Mouse (Mus musculus): ENCODE data around the gene Rpl6. TPM values are rescaled to one million over a fixed set of nuclear protein-coding genes. Genes with fewer than 3 reads are reported as not detected.
A peak's percentile ranks its signal among the peaks of the same experiment; 100 is the strongest.
"Not testable (repeated sequence)": the region's sequence is repeated elsewhere in the genome, so short reads cannot be mapped to it uniquely, and the experiment has no call there.

Gene Rpl6
- polyA plus RNA-seq, 1 experiment from 2014 or later: 413 TPM

GRCm38 (mm10) chr5:121196764-121197163 lies 7.5 kb upstream of the Rpl6 start:
- no peak overlapping the region for H3K27ac ChIP-seq (replicated peaks in 1 of 2; ENCODE audit: control insufficient read depth in 1 of 2, insufficient read depth in 1 of 2, low read depth in 2 of 2, low read length in 2 of 2)
- ATAC-seq (ENCODE audit: insufficient number of reproducible peaks, insufficient read depth, low FRiP score, low read depth): no peak
- no peaks in the 10 kb centered on the region for H3K36me3 ChIP-seq (ENCODE audit: control insufficient read depth, insufficient read depth, low read length)
- H3K4me2 ChIP-seq (ENCODE audit: low read length): no peak overlapping the region
- WGBS: 31% methylated on average over 5 of the region's 5 CpGs
- no peaks in the 10 kb centered on the region for H3K9me3 ChIP-seq (ENCODE audit: control insufficient read depth, low read length)
- no peak overlapping the region for H3K4me3 ChIP-seq (ENCODE audit: control insufficient read depth in 1 of 2, insufficient read depth in 1 of 2, low read depth in 1 of 2, low read length in 2 of 2)
- H3K9ac ChIP-seq (ENCODE audit: low read length): no peak overlapping the region
- H3K4me1 ChIP-seq (ENCODE audit: control insufficient read depth in 2 of 2, insufficient read depth in 2 of 2, low read length in 2 of 2): peaks cover 0 to under 1% of the 10 kb centered on the region in 2 experiments; a peak in 1 of 4 replicates
- no peaks in the 10 kb centered on the region for H3K27me3 ChIP-seq (ENCODE audit: control insufficient read depth, insufficient read depth, low read length)

- Histone ChIP-seq H3K9me3 (ENCODE audit: control insufficient read depth, low read length) (no peaks in the 10 kb centered on the region), H3K36me3 (ENCODE audit: control insufficient read depth, insufficient read depth, low read length) (no peaks in the 10 kb centered on the region), H3K4me2 (ENCODE audit: low read length) (no peak overlapping the region), H3K9ac (ENCODE audit: low read length) (no peak overlapping the region), H3K4me3 (ENCODE audit: control insufficient read depth in 1 of 2, insufficient read depth in 1 of 2, low read depth in 1 of 2, low read length in 2 of 2) (no peak overlapping the region), H3K27ac (replicated peaks in 1 of 2; ENCODE audit: control insufficient read depth in 1 of 2, insufficient read depth in 1 of 2, low read depth in 2 of 2, low read length in 2 of 2) (no peak overlapping the region), H3K27me3 (ENCODE audit: control insufficient read depth, insufficient read depth, low read length) (no peaks in the 10 kb centered on the region), H3K4me1 (ENCODE audit: control insufficient read depth in 2 of 2, insufficient read depth in 2 of 2, low read length in 2 of 2) (no peaks in the 10 kb centered on the region)
- ATAC-seq (ENCODE audit: insufficient number of reproducible peaks, insufficient read depth, low FRiP score, low read depth): no peak
- 72% methylated on average over 2 of the region's 2 CpGs for WGBS
Measured at GRCm38 (mm10) chr5:121197337-121197736, 6.9 kb upstream of the Rpl6 start.

GRCm38 (mm10) chr5:121198376-121198775 lies 5.9 kb upstream of the Rpl6 start:
- no peaks in the 10 kb centered on the region for H3K27me3 ChIP-seq (ENCODE audit: control insufficient read depth, insufficient read depth, low read length)
- H3K9ac ChIP-seq (ENCODE audit: low read length): no peak overlapping the region
- no peak overlapping the region for H3K27ac ChIP-seq (replicated peaks in 1 of 2; ENCODE audit: control insufficient read depth in 1 of 2, insufficient read depth in 1 of 2, low read depth in 2 of 2, low read length in 2 of 2)
- WGBS: 63% methylated on average over 5 of the region's 5 CpGs
- no peak overlapping the region for H3K4me2 ChIP-seq (ENCODE audit: low read length)
- H3K9me3 ChIP-seq (ENCODE audit: control insufficient read depth, low read length): no peaks in the 10 kb centered on the region
- H3K4me1 ChIP-seq (ENCODE audit: control insufficient read depth in 2 of 2, insufficient read depth in 2 of 2, low read length in 2 of 2): no peaks in the 10 kb centered on the region
- no peaks in the 10 kb centered on the region for H3K36me3 ChIP-seq (ENCODE audit: control insufficient read depth, insufficient read depth, low read length)
- H3K4me3 ChIP-seq (ENCODE audit: control insufficient read depth in 1 of 2, insufficient read depth in 1 of 2, low read depth in 1 of 2, low read length in 2 of 2): no peak overlapping the region
- ATAC-seq (ENCODE audit: insufficient number of reproducible peaks, insufficient read depth, low FRiP score, low read depth): no peak

GRCm38 (mm10) chr5:121201739-121202138 lies 2.5 kb upstream of the Rpl6 start:
- ATAC-seq (ENCODE audit: insufficient number of reproducible peaks, insufficient read depth, low FRiP score, low read depth): no peak
- Histone ChIP-seq H3K9me3 (ENCODE audit: control insufficient read depth, low read length) (no peaks in the 10 kb centered on the region), H3K4me1 (ENCODE audit: control insufficient read depth in 2 of 2, insufficient read depth in 2 of 2, low read length in 2 of 2) (peaks cover 6 to 13% of the 10 kb centered on the region in 2 experiments), H3K4me3 (ENCODE audit: control insufficient read depth in 1 of 2, insufficient read depth in 1 of 2, low read depth in 1 of 2, low read length in 2 of 2) (no peak overlapping the region), H3K27ac (replicated peaks in 1 of 2; ENCODE audit: control insufficient read depth in 1 of 2, insufficient read depth in 1 of 2, low read depth in 2 of 2, low read length in 2 of 2) (no peak overlapping the region), H3K36me3 (ENCODE audit: control insufficient read depth, insufficient read depth, low read length) (peaks cover 14% of the 10 kb centered on the region), H3K4me2 (ENCODE audit: low read length) (no peak overlapping the region), H3K9ac (ENCODE audit: low read length) (no peak overlapping the region), H3K27me3 (ENCODE audit: control insufficient read depth, insufficient read depth, low read length) (no peaks in the 10 kb centered on the region)
- 55% methylated on average over 3 of the region's 3 CpGs for WGBS

- WGBS: 79% methylated on average over 1 of the region's 1 CpGs
- no peak for ATAC-seq (ENCODE audit: insufficient number of reproducible peaks, insufficient read depth, low FRiP score, low read depth)
- H3K36me3 ChIP-seq (ENCODE audit: control insufficient read depth, insufficient read depth, low read length): peaks cover 21% of the 10 kb centered on the region
Measured at GRCm38 (mm10) chr5:121202467-121202866, 1.8 kb upstream of the Rpl6 start.

GRCm38 (mm10) chr5:121205537-121206130 lies 1.4 kb downstream of the Rpl6 start:
- H3K9me3 ChIP-seq (ENCODE audit: control insufficient read depth, low read length); H3K27me3 ChIP-seq (ENCODE audit: control insufficient read depth, insufficient read depth, low read length); ATAC-seq (ENCODE audit: insufficient number of reproducible peaks, insufficient read depth, low FRiP score, low read depth); H3K27ac ChIP-seq (replicated peaks in 1 of 2; ENCODE audit: control insufficient read depth in 1 of 2, insufficient read depth in 1 of 2, low read depth in 2 of 2, low read length in 2 of 2): not testable (repeated sequence)
- Histone ChIP-seq H3K36me3 (ENCODE audit: control insufficient read depth, insufficient read depth, low read length) (peaks cover 53% of the 10 kb centered on the region), H3K4me1 (ENCODE audit: control insufficient read depth in 2 of 2, insufficient read depth in 2 of 2, low read length in 2 of 2) (peaks cover 6 to 18% of the 10 kb centered on the region in 2 experiments), H3K4me3 (ENCODE audit: control insufficient read depth in 1 of 2, insufficient read depth in 1 of 2, low read depth in 1 of 2, low read length in 2 of 2) (peak overlapping the region in 1 of 2 experiments; percentile 90; a peak in 2 of 4 replicates), H3K4me2 (ENCODE audit: low read length) (peak overlapping the region; percentile 84), H3K9ac (ENCODE audit: low read length) (peak overlapping the region; percentile 99)
- WGBS: 66% methylated on average over 8 of the region's 10 CpGs

More at GRCm38 (mm10) chr5:121202467-121202866, 1.8 kb upstream of the Rpl6 start:
- no peak overlapping the region for H3K9ac ChIP-seq (ENCODE audit: low read length)
- no peaks in the 10 kb centered on the region for H3K9me3 ChIP-seq (ENCODE audit: control insufficient read depth, low read length)
- H3K27me3 ChIP-seq (ENCODE audit: control insufficient read depth, insufficient read depth, low read length): no peaks in the 10 kb centered on the region
- H3K4me1 ChIP-seq (ENCODE audit: control insufficient read depth in 2 of 2, insufficient read depth in 2 of 2, low read length in 2 of 2): peaks cover 6 to 16% of the 10 kb centered on the region in 2 experiments
- H3K27ac ChIP-seq (replicated peaks in 1 of 2; ENCODE audit: control insufficient read depth in 1 of 2, insufficient read depth in 1 of 2, low read depth in 2 of 2, low read length in 2 of 2): no peak overlapping the region
- H3K4me2 ChIP-seq (ENCODE audit: low read length): no peak overlapping the region
- no peak overlapping the region for H3K4me3 ChIP-seq (ENCODE audit: control insufficient read depth in 1 of 2, insufficient read depth in 1 of 2, low read depth in 1 of 2, low read length in 2 of 2)

- WGBS: 77% methylated on average over 9 of the region's 9 CpGs
- Histone ChIP-seq H3K4me1 (ENCODE audit: control insufficient read depth in 2 of 2, insufficient read depth in 2 of 2, low read length in 2 of 2) (peaks cover 6 to 18% of the 10 kb centered on the region in 2 experiments), H3K9ac (ENCODE audit: low read length) (peak overlapping the region; percentile 99; the same call in 1 of the 2 replicates), H3K4me2 (ENCODE audit: low read length) (peak overlapping the region; percentile 84), H3K27ac (replicated peaks in 1 of 2; ENCODE audit: control insufficient read depth in 1 of 2, insufficient read depth in 1 of 2, low read depth in 2 of 2, low read length in 2 of 2) (no peak overlapping the region), H3K36me3 (ENCODE audit: control insufficient read depth, insufficient read depth, low read length) (peaks cover 62% of the 10 kb centered on the region), H3K9me3 (ENCODE audit: control insufficient read depth, low read length) (no peaks in the 10 kb centered on the region), H3K27me3 (ENCODE audit: control insufficient read depth, insufficient read depth, low read length) (no peaks in the 10 kb centered on the region), H3K4me3 (ENCODE audit: control insufficient read depth in 1 of 2, insufficient read depth in 1 of 2, low read depth in 1 of 2, low read length in 2 of 2) (no peak overlapping the region)
- ATAC-seq (ENCODE audit: insufficient number of reproducible peaks, insufficient read depth, low FRiP score, low read depth): no peak
Measured at GRCm38 (mm10) chr5:121206540-121206939, 2.3 kb downstream of the Rpl6 start.

- Histone ChIP-seq H3K36me3 (ENCODE audit: control insufficient read depth, insufficient read depth, low read length) (peaks cover 66% of the 10 kb centered on the region), H3K27ac (replicated peaks in 1 of 2; ENCODE audit: control insufficient read depth in 1 of 2, insufficient read depth in 1 of 2, low read depth in 2 of 2, low read length in 2 of 2) (no peak overlapping the region), H3K4me3 (ENCODE audit: control insufficient read depth in 1 of 2, insufficient read depth in 1 of 2, low read depth in 1 of 2, low read length in 2 of 2) (no peak overlapping the region), H3K4me1 (ENCODE audit: control insufficient read depth in 2 of 2, insufficient read depth in 2 of 2, low read length in 2 of 2) (peaks cover 6 to 18% of the 10 kb centered on the region in 2 experiments), H3K9ac (ENCODE audit: low read length) (0 out of 2 replicates have a peak overlapping the region, but pooled peaks have one; percentile 99), H3K4me2 (ENCODE audit: low read length) (no peak overlapping the region), H3K9me3 (ENCODE audit: control insufficient read depth, low read length) (no peaks in the 10 kb centered on the region), H3K27me3 (ENCODE audit: control insufficient read depth, insufficient read depth, low read length) (no peaks in the 10 kb centered on the region)
- no peak for ATAC-seq (ENCODE audit: insufficient number of reproducible peaks, insufficient read depth, low FRiP score, low read depth)
- WGBS: 72% methylated on average over 3 of the region's 3 CpGs
Measured at GRCm38 (mm10) chr5:121206984-121207383, 2.7 kb downstream of the Rpl6 start.
